Mouse (Mus musculus): ENCODE results near the gene March6.

GRCm38 (mm10) chr15:31573692-31574091 lies 42.8 kb upstream of the March6 start:
- TF ChIP-seq GATA1 (IDR thresholded peaks at IDR 0.05; ENCODE audit: low read length) (no peak), TAL1 (IDR thresholded peaks at IDR 0.05; ENCODE audit: low read length) (no peak)
